Mouse (Mus musculus): ENCODE measurements at regions not wholly inside any gene's neighbourhood (a gene's known extent, or its start where the extent isn't known, plus 50 kb on each side); places are given as distances from the start of the nearest gene placed in this dataset.

- peaks cover 4% of the 10 kb centered on the region; the same call in 1 of the 2 replicates for H3K9me3 ChIP-seq (ENCODE audit: low read length)
- H3K4me3 ChIP-seq (replicated peaks; ENCODE audit: low read length), result no peak overlapping the region
- peaks cover 13% of the 10 kb centered on the region for H3K27me3 ChIP-seq (ENCODE audit: insufficient read depth, low read length)
- no peaks in the 10 kb centered on the region for H3K4me1 ChIP-seq (replicated peaks; ENCODE audit: low read depth, low read length)
- no peaks in the 10 kb centered on the region for H3K36me3 ChIP-seq (ENCODE audit: insufficient read depth, low read length)
- no peak for TF ChIP-seq NANOG (IDR thresholded peaks at IDR 0.05; ENCODE audit: borderline replicate concordance, low read length)
- no peak for TF ChIP-seq CTCF (conservative IDR thresholded peaks at IDR 0.05; ENCODE audit: low read length)
- TF ChIP-seq POU5F1 (IDR thresholded peaks at IDR 0.05; ENCODE audit: borderline replicate concordance, low read length), result no peak
These were observed 83.9 kb upstream of the Gm9887 start for GRCm38 (mm10) chr12:69456116-69456515.

DNA sequence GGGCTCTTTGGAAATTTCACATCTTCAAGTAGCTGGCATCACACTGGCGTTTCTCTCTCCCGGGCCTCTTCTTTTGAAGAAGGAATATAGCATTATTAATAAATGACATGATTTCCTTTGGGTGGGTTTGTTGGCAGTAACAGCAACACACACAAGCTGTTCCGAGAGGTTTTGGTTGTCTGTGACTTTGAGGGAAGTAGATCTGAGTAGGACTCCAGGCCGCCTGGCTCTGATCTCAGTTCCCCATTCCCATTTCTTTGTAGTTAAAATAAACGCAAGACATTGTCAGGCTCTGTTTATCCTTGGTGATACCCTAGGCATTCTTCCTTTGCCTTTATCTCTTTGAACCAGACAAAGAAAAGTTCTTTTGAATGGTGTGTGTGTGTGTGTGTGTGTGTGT lies 83.3 kb upstream of the Gm9887 start:
- TF ChIP-seq NANOG (IDR thresholded peaks at IDR 0.05; ENCODE audit: borderline replicate concordance, low read length) (no peak), CTCF (conservative IDR thresholded peaks at IDR 0.05; ENCODE audit: low read length) (no peak), POU5F1 (IDR thresholded peaks at IDR 0.05; ENCODE audit: borderline replicate concordance, low read length) (no peak)

GRCm38 (mm10) chr12:69453544-69453943 lies 81.3 kb upstream of the Gm9887 start:
- peaks cover 13% of the 10 kb centered on the region for H3K27me3 ChIP-seq (ENCODE audit: insufficient read depth, low read length)
- no peak for TF ChIP-seq NANOG (IDR thresholded peaks at IDR 0.05; ENCODE audit: borderline replicate concordance, low read length)
- TF ChIP-seq POU5F1 (IDR thresholded peaks at IDR 0.05; ENCODE audit: borderline replicate concordance, low read length), result no peak
- TF ChIP-seq CTCF (conservative IDR thresholded peaks at IDR 0.05; ENCODE audit: low read length), result no peak
- peaks cover 4% of the 10 kb centered on the region; the same call in 1 of the 2 replicates for H3K9me3 ChIP-seq (ENCODE audit: low read length)
- peaks cover 2% of the 10 kb centered on the region; the same call in 1 of the 2 replicates for H3K4me1 ChIP-seq (replicated peaks; ENCODE audit: low read depth, low read length)
- no peak overlapping the region for H3K4me3 ChIP-seq (replicated peaks; ENCODE audit: low read length)
- H3K36me3 ChIP-seq (ENCODE audit: insufficient read depth, low read length), result no peaks in the 10 kb centered on the region

More for the DNA sequence above, 83.3 kb upstream of the Gm9887 start:
- H3K9me3 ChIP-seq (ENCODE audit: low read length), result peaks cover 4% of the 10 kb centered on the region; the same call in 1 of the 2 replicates
- H3K36me3 ChIP-seq (ENCODE audit: insufficient read depth, low read length), result no peaks in the 10 kb centered on the region
- H3K4me3 ChIP-seq (replicated peaks; ENCODE audit: low read length), result no peak overlapping the region
- H3K27me3 ChIP-seq (ENCODE audit: insufficient read depth, low read length), result peaks cover 13% of the 10 kb centered on the region
- H3K4me1 ChIP-seq (replicated peaks; ENCODE audit: low read depth, low read length), result no peaks in the 10 kb centered on the region

GRCm38 (mm10) chr12:69452986-69453385 lies 80.7 kb upstream of the Gm9887 start:
- Histone ChIP-seq H3K4me1 (replicated peaks; ENCODE audit: low read depth, low read length) (peaks cover 7% of the 10 kb centered on the region; the same call in 1 of the 2 replicates), H3K36me3 (ENCODE audit: insufficient read depth, low read length) (no peaks in the 10 kb centered on the region), H3K9me3 (ENCODE audit: low read length) (peaks cover 4% of the 10 kb centered on the region; the same call in 1 of the 2 replicates), H3K4me3 (replicated peaks; ENCODE audit: low read length) (no peak overlapping the region), H3K27me3 (ENCODE audit: insufficient read depth, low read length) (peaks cover 13% of the 10 kb centered on the region)
- TF ChIP-seq CTCF (conservative IDR thresholded peaks at IDR 0.05; ENCODE audit: low read length) (no peak), POU5F1 (IDR thresholded peaks at IDR 0.05; ENCODE audit: borderline replicate concordance, low read length) (no peak), NANOG (IDR thresholded peaks at IDR 0.05; ENCODE audit: borderline replicate concordance, low read length) (no peak)

- no peaks in the 10 kb centered on the region for H3K36me3 ChIP-seq (ENCODE audit: insufficient read depth, low read length)
- H3K9me3 ChIP-seq (ENCODE audit: low read length), result peaks cover 4% of the 10 kb centered on the region; the same call in 1 of the 2 replicates
- no peak overlapping the region for H3K4me3 ChIP-seq (replicated peaks; ENCODE audit: low read length)
- peaks cover 23% of the 10 kb centered on the region for H3K4me1 ChIP-seq (replicated peaks; ENCODE audit: low read depth, low read length)
- TF ChIP-seq NANOG (IDR thresholded peaks at IDR 0.05; ENCODE audit: borderline replicate concordance, low read length) (no peak), CTCF (conservative IDR thresholded peaks at IDR 0.05; ENCODE audit: low read length) (no peak), POU5F1 (IDR thresholded peaks at IDR 0.05; ENCODE audit: borderline replicate concordance, low read length) (no peak)
- peaks cover 9% of the 10 kb centered on the region; the same call in 1 of the 2 replicates for H3K27me3 ChIP-seq (ENCODE audit: insufficient read depth, low read length)
These were observed 78.9 kb upstream of the Gm9887 start for GRCm38 (mm10) chr12:69451110-69451509.

DNA sequence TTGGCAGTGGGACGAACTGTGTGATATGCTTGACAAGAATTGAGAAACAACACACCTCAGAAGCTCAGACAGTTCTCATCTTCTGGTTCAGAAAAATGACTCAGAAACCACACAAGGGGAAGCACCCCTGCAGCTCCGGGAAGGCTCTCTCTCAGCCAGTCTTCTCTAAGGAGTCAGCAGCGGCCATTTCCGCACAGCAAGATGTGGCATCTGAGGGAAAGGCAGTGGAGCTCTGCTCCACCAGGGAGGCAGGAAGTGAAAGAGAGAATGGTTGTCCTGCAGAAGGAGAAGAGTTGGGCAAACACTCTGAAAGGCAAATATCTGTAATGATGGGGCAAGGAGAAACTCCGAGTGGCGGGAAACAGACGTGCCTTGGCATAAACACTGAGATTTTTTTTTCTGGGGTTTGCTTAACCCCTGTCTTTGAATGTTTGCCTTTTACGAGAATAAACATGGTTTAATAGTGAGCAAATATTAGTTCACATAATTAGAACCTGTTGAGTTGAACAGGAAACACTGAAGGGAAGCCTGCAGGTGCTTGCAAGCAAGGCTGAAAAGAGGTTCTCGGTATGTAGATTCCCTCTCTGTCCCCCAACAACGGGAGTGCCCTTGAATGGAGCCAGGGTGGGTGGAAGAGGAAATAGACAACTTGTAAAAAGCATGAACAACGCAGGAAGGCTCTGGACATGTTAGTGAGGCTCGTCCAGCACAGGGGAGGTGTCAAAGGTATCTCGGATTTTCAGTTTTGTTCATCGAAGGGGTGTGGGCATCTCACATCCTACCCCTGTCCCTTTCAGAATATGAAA lies 75.9 kb upstream of the Gm9887 start:
- TF ChIP-seq NANOG (IDR thresholded peaks at IDR 0.05; ENCODE audit: borderline replicate concordance, low read length), result no peak
- H3K27me3 ChIP-seq (ENCODE audit: insufficient read depth, low read length), result peaks cover 6% of the 10 kb centered on the region; the same call in 1 of the 2 replicates
- no peaks in the 10 kb centered on the region for H3K36me3 ChIP-seq (ENCODE audit: insufficient read depth, low read length)
- peaks cover 25% of the 10 kb centered on the region for H3K4me1 ChIP-seq (replicated peaks; ENCODE audit: low read depth, low read length)
- no peak overlapping the region for H3K4me3 ChIP-seq (replicated peaks; ENCODE audit: low read length)
- H3K9me3 ChIP-seq (ENCODE audit: low read length), result peaks cover 3% of the 10 kb centered on the region; the same call in 1 of the 2 replicates

DNA sequence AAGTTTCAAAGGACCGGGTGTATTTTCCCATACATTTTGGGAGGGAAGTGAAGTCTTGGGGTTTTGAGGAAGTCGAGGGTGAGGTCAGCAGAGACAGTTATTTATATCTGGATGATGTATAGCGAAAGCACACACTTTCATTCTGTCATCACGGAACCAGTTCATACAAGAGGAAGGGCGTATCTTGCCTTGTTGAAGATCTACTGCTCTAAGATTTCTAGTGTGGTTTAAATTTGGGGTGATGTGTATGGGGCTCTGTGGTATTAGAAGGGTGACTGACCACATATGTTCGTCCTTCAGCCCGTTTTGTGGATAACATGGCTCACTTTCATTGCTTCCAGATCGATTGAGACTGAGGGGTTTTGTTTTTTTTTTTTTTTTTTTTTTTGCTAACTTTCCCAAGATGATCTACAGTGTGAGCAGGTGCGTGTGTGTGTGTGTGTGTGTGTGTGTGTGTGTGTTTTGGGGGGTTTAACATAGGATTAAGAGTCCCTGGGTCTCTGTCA lies 75.1 kb upstream of the Gm9887 start:
- Histone ChIP-seq H3K9me3 (ENCODE audit: low read length) (peaks cover 8% of the 10 kb centered on the region), H3K36me3 (ENCODE audit: insufficient read depth, low read length) (no peaks in the 10 kb centered on the region), H3K4me1 (replicated peaks; ENCODE audit: low read depth, low read length) (peaks cover 25% of the 10 kb centered on the region), H3K4me3 (replicated peaks; ENCODE audit: low read length) (no peak overlapping the region), H3K27me3 (ENCODE audit: insufficient read depth, low read length) (peaks cover 2% of the 10 kb centered on the region; the same call in 1 of the 2 replicates)
- TF ChIP-seq CTCF (conservative IDR thresholded peaks at IDR 0.05; ENCODE audit: low read length), result no peak

DNA sequence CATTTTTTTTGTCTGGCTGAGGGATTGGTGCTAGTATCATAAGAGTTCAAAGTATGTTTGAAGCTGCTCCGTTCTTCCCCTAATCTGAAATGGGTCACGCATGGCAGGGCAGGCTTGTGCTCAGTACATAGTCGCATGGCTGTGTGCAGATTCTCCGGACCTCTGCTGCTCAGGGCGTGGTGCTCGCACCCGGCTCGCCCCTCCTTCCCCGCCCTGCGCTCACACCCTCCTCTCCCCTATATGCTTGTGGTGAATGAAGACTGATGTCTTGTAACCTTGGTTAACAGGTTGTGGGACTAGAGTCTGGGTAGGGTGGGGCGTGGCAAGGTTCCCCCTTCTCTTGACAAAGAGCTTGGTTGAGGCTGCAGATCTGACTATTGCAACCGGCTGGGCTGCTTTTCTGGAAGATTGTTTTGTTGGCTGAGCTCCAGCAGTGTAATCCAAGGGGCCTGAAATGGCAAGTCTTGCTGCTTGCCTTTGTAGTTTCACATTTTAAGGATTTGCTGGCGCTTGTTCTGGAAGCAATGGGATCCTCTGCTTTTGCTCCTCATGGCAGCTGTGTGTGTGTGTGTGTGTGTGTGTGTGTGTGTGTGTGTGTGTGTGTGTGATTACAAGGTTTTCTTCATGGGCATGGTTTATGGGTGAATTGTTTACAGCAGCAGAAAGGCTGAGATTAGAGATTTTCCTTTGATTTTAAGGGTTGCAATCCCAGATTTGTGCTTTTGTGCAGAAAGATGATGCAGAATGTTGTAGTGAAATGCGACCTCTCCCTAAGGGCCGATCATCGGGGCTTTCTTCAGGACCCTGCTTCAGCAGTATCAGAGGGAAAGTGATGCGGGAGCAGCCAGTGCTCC lies 74.4 kb upstream of the Gm9887 start:
- Histone ChIP-seq H3K9me3 (ENCODE audit: low read length) (peaks cover 15% of the 10 kb centered on the region), H3K36me3 (ENCODE audit: insufficient read depth, low read length) (no peaks in the 10 kb centered on the region), H3K4me1 (replicated peaks; ENCODE audit: low read depth, low read length) (peaks cover 25% of the 10 kb centered on the region), H3K4me3 (replicated peaks; ENCODE audit: low read length) (no peak overlapping the region), H3K27me3 (ENCODE audit: insufficient read depth, low read length) (no peaks in the 10 kb centered on the region)
- no peak for TF ChIP-seq POU5F1 (IDR thresholded peaks at IDR 0.05; ENCODE audit: borderline replicate concordance, low read length)
- no peak for TF ChIP-seq NANOG (IDR thresholded peaks at IDR 0.05; ENCODE audit: borderline replicate concordance, low read length)
- no peak for TF ChIP-seq CTCF (conservative IDR thresholded peaks at IDR 0.05; ENCODE audit: low read length)

Data from E14TG2a.4 (cell line).